Mouse (Mus musculus) embryonic facial prominence, embryonic 15.5 days (tissue): ENCODE data around the gene Saxo1. TPM values are rescaled to one million over a fixed set of nuclear protein-coding genes. Genes with fewer than 3 reads are reported as not detected.

Source experiments
- ATAC-seq: fragments of 200-750 bp; cut with Nextera tagmentation; 2 replicates; pipeline ENCODE4 v1.8.0; 2017; ENCODE audit warnings: low read depth, moderate TSS enrichment; ENCODE audit not compliant: insufficient number of reproducible peaks, low FRiP score, low TSS enrichment
- H3K27ac ChIP-seq: fragments of 300-500 bp; sonication (generic); replicated peaks from 2 replicates; pipeline ENCODE4 v1.5.1; 2015; ENCODE audit warnings: mild to moderate bottlenecking, inconsistent platforms
- H3K27me3 ChIP-seq: fragments of 300-500 bp; sonication (generic); 2 replicates; pipeline ENCODE4 v1.6.1; 2015; ENCODE audit warnings: inconsistent platforms
- H3K36me3 ChIP-seq: fragments of 300-500 bp; sonication (generic); 2 replicates; pipeline ENCODE4 v1.6.1; 2015; ENCODE audit warnings: mild to moderate bottlenecking, inconsistent platforms
- H3K4me1 ChIP-seq: fragments of 300-500 bp; sonication (generic); 2 replicates; pipeline ENCODE4 v1.6.1; 2015; ENCODE audit warnings: inconsistent platforms
- H3K4me2 ChIP-seq: fragments of 300-500 bp; sonication (generic); replicated peaks from 2 replicates; pipeline ENCODE4 v1.6.1; 2015; ENCODE audit warnings: mild to moderate bottlenecking, inconsistent platforms
- H3K4me3 ChIP-seq: fragments of 300-500 bp; sonication (generic); replicated peaks from 2 replicates; pipeline ENCODE4 v1.5.1; 2015; ENCODE audit warnings: mild to moderate bottlenecking, inconsistent platforms
- H3K9ac ChIP-seq: fragments of 300-500 bp; sonication (generic); 2 replicates; pipeline ENCODE4 v1.6.1; 2015; ENCODE audit warnings: inconsistent platforms
- H3K9me3 ChIP-seq: fragments of 300-500 bp; sonication (generic); replicated peaks from 2 replicates; pipeline ENCODE4 v1.6.1; 2016; ENCODE audit warnings: inconsistent platforms
- WGBS: fragments of 180-500 bp; shearing (Covaris S2); methylation state at CpG from one replicate; pipeline ENCODE4 v1.1.7; 2015; 5-methylcytosine and 5-hydroxymethylcytosine counted together
- polyA plus RNA-seq: library from polyadenylated mRNA; unstranded; fragments of >200 nt; fragmentation: Nextera tagmentation; extraction: Ambion mirVana; gene quantifications from 2 replicates; pipeline ENCODE4 v1.2.1, GENCODE M21; 2015

Saxo1 gene
- polyA plus RNA-seq, 1 experiment from 2014 or later = not detected

GRCm38 (mm10) chr4:86527162-86528136, 30.7 kb downstream of the Saxo1 start:
- Histone ChIP-seq H3K36me3 (no peaks in the 10 kb centered on the region), H3K27ac (peak overlapping the region; percentile 81), H3K4me3 (no peak overlapping the region), H3K4me1 (peaks cover 26% of the 10 kb centered on the region), H3K27me3 (no peaks in the 10 kb centered on the region), H3K4me2 (no peak overlapping the region; the same call in 1 of the 2 replicates), H3K9ac (no peak overlapping the region), H3K9me3 (no peaks in the 10 kb centered on the region)
- peak; percentile 85 for ATAC-seq
- 18% methylated on average over 11 of the region's 11 CpGs for WGBS

- H3K36me3 ChIP-seq = no peaks in the 10 kb centered on the region
- H3K4me3 ChIP-seq = no peak overlapping the region
- 79% methylated on average over 1 of the region's 1 CpGs for WGBS
- no peaks in the 10 kb centered on the region for H3K9me3 ChIP-seq
- no peak overlapping the region for H3K9ac ChIP-seq
- H3K4me2 ChIP-seq = no peak overlapping the region
- ATAC-seq = no peak
- H3K4me1 ChIP-seq = peaks cover 26% of the 10 kb centered on the region
- H3K27me3 ChIP-seq = no peaks in the 10 kb centered on the region
- H3K27ac ChIP-seq = no peak overlapping the region
Observed at GRCm38 (mm10) chr4:86524483-86524882, 33.6 kb downstream of the Saxo1 start.

- Histone ChIP-seq H3K4me3 (no peak overlapping the region), H3K27ac (no peak overlapping the region), H3K4me2 (no peak overlapping the region), H3K4me1 (peaks cover 23% of the 10 kb centered on the region), H3K36me3 (no peaks in the 10 kb centered on the region), H3K9me3 (no peaks in the 10 kb centered on the region), H3K27me3 (no peaks in the 10 kb centered on the region), H3K9ac (no peak overlapping the region)
- no peak for ATAC-seq
- WGBS = 67% methylated on average over 5 of the region's 5 CpGs
Observed at GRCm38 (mm10) chr4:86523771-86524170, 34.4 kb downstream of the Saxo1 start.

DNA sequence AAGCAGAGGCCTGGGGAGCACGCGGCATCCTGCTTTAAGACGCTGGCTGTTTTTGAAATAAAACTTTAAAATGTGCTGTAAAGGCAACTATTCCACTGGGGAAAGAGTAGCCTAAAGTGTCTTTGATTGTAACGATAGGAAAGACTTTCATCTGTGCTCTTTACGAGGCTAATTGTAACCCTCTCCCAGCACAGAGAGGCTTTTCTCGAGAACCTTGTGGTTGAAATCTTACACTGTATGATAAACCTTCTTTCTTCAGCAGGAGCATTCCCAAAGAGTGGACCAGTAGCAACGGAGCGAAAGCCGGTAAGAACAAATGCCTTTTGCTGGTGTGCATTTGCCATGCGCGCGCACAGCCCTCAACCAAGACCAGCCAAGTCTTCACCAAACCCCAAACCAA, 37.4 kb downstream of the Saxo1 start:
- Histone ChIP-seq H3K4me3 (no peak overlapping the region), H3K9ac (no peak overlapping the region), H3K36me3 (no peaks in the 10 kb centered on the region), H3K27ac (no peak overlapping the region), H3K27me3 (no peaks in the 10 kb centered on the region), H3K4me2 (no peak overlapping the region), H3K4me1 (peaks cover 6% of the 10 kb centered on the region; the same call in 1 of the 2 replicates), H3K9me3 (no peaks in the 10 kb centered on the region)
- no peak for ATAC-seq
- 51% methylated on average over 12 of the region's 12 CpGs for WGBS

- H3K4me1 ChIP-seq = peaks cover 2% of the 10 kb centered on the region; the same call in 1 of the 2 replicates
- no peaks in the 10 kb centered on the region for H3K9me3 ChIP-seq
- no peak overlapping the region for H3K27ac ChIP-seq
- no peak overlapping the region for H3K4me2 ChIP-seq
- no peaks in the 10 kb centered on the region for H3K27me3 ChIP-seq
- 84% methylated on average over 6 of the region's 6 CpGs for WGBS
- no peaks in the 10 kb centered on the region for H3K36me3 ChIP-seq
- no peak overlapping the region for H3K4me3 ChIP-seq
- no peak overlapping the region for H3K9ac ChIP-seq
- no peak for ATAC-seq
Observed at GRCm38 (mm10) chr4:86519953-86520352, 38.2 kb downstream of the Saxo1 start.

DNA sequence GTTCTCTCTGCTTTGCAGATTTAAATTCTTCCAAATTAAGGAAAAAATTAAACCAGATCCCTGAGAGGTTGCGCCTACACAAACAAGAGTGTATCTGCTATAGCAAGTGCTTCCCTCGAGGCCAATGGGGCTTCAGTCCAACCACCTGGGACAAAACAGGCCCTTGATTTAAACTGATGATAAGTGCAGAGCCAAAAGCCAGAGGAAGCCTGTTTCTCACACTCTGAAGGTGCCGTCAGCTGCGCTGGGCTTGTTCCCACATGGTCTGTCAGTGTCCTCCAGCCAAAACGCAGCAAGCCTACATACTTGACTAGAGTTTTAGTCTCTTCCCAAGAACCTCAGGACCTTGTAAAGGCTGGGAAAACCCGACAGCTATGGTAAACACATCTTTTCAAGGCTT, 53.5 kb downstream of the Saxo1 start:
- Histone ChIP-seq H3K9me3 (no peaks in the 10 kb centered on the region), H3K27ac (no peak overlapping the region), H3K4me3 (no peak overlapping the region), H3K9ac (no peak overlapping the region), H3K36me3 (no peaks in the 10 kb centered on the region), H3K27me3 (no peaks in the 10 kb centered on the region), H3K4me2 (no peak overlapping the region), H3K4me1 (no peaks in the 10 kb centered on the region)
- WGBS = 62% methylated on average over 6 of the region's 6 CpGs
- ATAC-seq = no peak

GRCm38 (mm10) chr4:86499561-86499960, 58.6 kb downstream of the Saxo1 start:
- H3K36me3 ChIP-seq = no peaks in the 10 kb centered on the region
- H3K9me3 ChIP-seq = no peaks in the 10 kb centered on the region
- no peak overlapping the region for H3K9ac ChIP-seq
- no peaks in the 10 kb centered on the region for H3K4me1 ChIP-seq
- H3K27ac ChIP-seq = no peak overlapping the region
- no peak overlapping the region for H3K4me3 ChIP-seq
- no peaks in the 10 kb centered on the region for H3K27me3 ChIP-seq
- 92% methylated on average over 1 of the region's 1 CpGs for WGBS
- no peak for ATAC-seq
- no peak overlapping the region for H3K4me2 ChIP-seq

DNA sequence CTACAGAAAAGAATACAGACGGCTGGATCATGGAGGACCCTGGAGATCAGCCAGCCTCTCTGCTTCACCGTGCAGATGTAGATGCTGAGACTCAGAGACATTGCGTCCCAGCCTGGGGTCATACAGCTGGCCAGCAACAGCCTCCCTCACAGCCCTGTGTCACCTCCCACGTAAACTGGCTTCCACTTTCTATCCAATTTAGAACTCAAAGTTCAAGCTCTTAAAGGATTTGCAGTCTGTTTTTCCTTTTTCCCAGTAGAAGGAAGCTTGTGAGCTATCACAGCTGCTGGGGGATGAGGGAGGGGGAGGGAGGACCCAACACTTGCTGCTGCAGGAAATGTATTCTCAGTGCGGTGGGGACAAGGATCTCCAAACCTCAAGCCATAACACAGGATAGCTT, 59.4 kb downstream of the Saxo1 start:
- Histone ChIP-seq H3K27me3 (no peaks in the 10 kb centered on the region), H3K4me1 (no peaks in the 10 kb centered on the region), H3K36me3 (no peaks in the 10 kb centered on the region), H3K4me2 (no peak overlapping the region), H3K9ac (no peak overlapping the region), H3K9me3 (no peaks in the 10 kb centered on the region), H3K27ac (no peak overlapping the region), H3K4me3 (no peak overlapping the region)
- WGBS = 49% methylated on average over 5 of the region's 5 CpGs
- ATAC-seq = no peak

GRCm38 (mm10) chr4:86489128-86489527, 69.0 kb downstream of the Saxo1 start:
- ATAC-seq = no peak
- Histone ChIP-seq H3K9ac (no peak overlapping the region), H3K27me3 (no peaks in the 10 kb centered on the region), H3K27ac (no peak overlapping the region), H3K4me1 (peaks cover 3% of the 10 kb centered on the region; the same call in 1 of the 2 replicates), H3K9me3 (no peaks in the 10 kb centered on the region), H3K36me3 (no peaks in the 10 kb centered on the region), H3K4me2 (no peak overlapping the region), H3K4me3 (no peak overlapping the region)
- WGBS = 76% methylated on average over 5 of the region's 5 CpGs

DNA sequence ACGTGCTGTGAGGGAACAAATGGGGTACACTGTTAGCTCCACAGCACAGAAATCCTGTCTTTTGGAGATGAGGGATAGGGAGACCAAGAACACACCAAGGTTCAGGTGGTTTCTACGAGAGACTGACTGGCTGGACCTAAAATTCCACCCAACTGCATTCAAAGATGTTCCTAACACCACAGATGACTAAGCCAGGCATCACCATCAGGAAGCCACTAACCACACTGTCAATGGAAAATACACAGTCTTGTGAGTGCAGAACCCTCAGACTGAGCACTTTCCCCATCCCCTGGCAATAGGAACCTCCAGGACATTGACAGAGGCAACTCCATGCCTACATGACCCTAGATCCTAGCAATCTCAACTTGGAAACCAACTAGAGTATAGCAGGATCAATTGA, 71.2 kb downstream of the Saxo1 start:
- Histone ChIP-seq H3K27me3 (no peaks in the 10 kb centered on the region), H3K4me3 (no peak overlapping the region), H3K4me1 (peaks cover 18% of the 10 kb centered on the region), H3K36me3 (no peaks in the 10 kb centered on the region), H3K4me2 (no peak overlapping the region), H3K9me3 (no peaks in the 10 kb centered on the region), H3K27ac (no peak overlapping the region), H3K9ac (no peak overlapping the region)
- WGBS = 94% methylated on average over 2 of the region's 2 CpGs
- ATAC-seq = no peak

- H3K4me2 ChIP-seq = no peak overlapping the region
- H3K27me3 ChIP-seq = no peaks in the 10 kb centered on the region
- peaks cover 18% of the 10 kb centered on the region for H3K4me1 ChIP-seq
- no peaks in the 10 kb centered on the region for H3K9me3 ChIP-seq
- no peak overlapping the region for H3K27ac ChIP-seq
- ATAC-seq = no peak
- H3K9ac ChIP-seq = no peak overlapping the region
- H3K36me3 ChIP-seq = no peaks in the 10 kb centered on the region
- WGBS = 83% methylated on average over 4 of the region's 4 CpGs
- no peak overlapping the region for H3K4me3 ChIP-seq
Observed at GRCm38 (mm10) chr4:86486491-86486890, 71.6 kb downstream of the Saxo1 start.

GRCm38 (mm10) chr4:86485052-86485451, 73.1 kb downstream of the Saxo1 start:
- ATAC-seq = no peak
- Histone ChIP-seq H3K27me3 (no peaks in the 10 kb centered on the region), H3K4me3 (no peak overlapping the region), H3K9me3 (no peaks in the 10 kb centered on the region), H3K4me2 (no peak overlapping the region), H3K4me1 (peaks cover 18% of the 10 kb centered on the region), H3K9ac (no peak overlapping the region), H3K27ac (no peak overlapping the region), H3K36me3 (no peaks in the 10 kb centered on the region)
- WGBS = 57% methylated on average over 6 of the region's 6 CpGs
